Mouse (Mus musculus): ENCODE measurements around the gene Fau. TPM values are rescaled to one million over a fixed set of nuclear protein-coding genes. Genes with fewer than 3 reads are reported as not detected.

Gene Fau
- total and polyA plus RNA-seq, 3 experiments, result 2,413 to 2,967 TPM; not detected in 1

DNA sequence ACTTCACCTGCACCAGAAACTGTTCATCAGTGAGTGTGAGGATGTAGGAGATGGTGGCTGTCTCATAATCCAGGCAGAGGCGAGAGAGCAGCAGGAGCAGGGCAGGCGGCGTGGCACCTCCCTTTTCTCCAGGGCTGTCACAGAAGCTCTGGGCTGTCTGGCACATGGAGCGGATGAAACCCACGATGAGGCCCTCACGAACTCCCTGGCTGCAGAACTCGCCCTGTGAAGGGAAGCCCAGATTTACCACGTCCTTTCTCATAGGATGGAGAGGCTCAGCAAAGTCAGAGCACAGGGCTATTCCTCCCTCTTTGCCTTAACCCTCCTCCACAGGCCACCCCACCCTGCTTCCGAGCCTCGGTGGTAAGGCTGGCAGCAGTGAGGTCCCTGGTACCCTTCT, 12.2 kb downstream of the Fau start:
- Histone ChIP-seq H3K9me3 (replicated peaks; ENCODE audit: insufficient read depth, low read length) (no peaks in the 10 kb centered on the region), H3K4me1 (ENCODE audit: control insufficient read depth in 1 of 2, insufficient read depth in 2 of 2, low read length in 2 of 2) (peaks cover 0 to 8% of the 10 kb centered on the region in 2 experiments; a peak in 3 of 4 replicates), H3K9ac (ENCODE audit: control insufficient read depth, low read depth, low read length, poor library complexity, severe bottlenecking) (no peak overlapping the region), H3K79me2 (ENCODE audit: control insufficient read depth, insufficient read depth, low read length, poor library complexity) (no peaks in the 10 kb centered on the region), H3K4me3 (ENCODE audit: control insufficient read depth in 1 of 2, insufficient read depth in 1 of 2, low read depth in 2 of 2, low read length in 2 of 2) (no peak overlapping the region), H3K27me3 (ENCODE audit: control insufficient read depth in 1 of 2, insufficient read depth in 2 of 2, low read length in 2 of 2) (no peaks in the 10 kb centered on the region), H3K36me3 (ENCODE audit: control insufficient read depth in 1 of 2, insufficient read depth in 2 of 2, low read length in 2 of 2) (no peaks in the 10 kb centered on the region), H3K27ac (ENCODE audit: control insufficient read depth, low read depth, low read length) (no peak overlapping the region)
- no peak for TF ChIP-seq MAX (IDR thresholded peaks at IDR 0.05; ENCODE audit: low read length)
- no peak for TF ChIP-seq POLR2AphosphoS5 (IDR thresholded peaks at IDR 0.05; ENCODE audit: borderline replicate concordance, low read depth, low read length)
- TF ChIP-seq ELF1 (IDR thresholded peaks at IDR 0.05; ENCODE audit: low read depth, low read length), result no peak
- no peak for TF ChIP-seq GATA1 (IDR thresholded peaks at IDR 0.05; ENCODE audit: low read depth, low read length)
- TF ChIP-seq RCOR1 (IDR thresholded peaks at IDR 0.05; ENCODE audit: low read depth, low read length), result no peak
- no peak for TF ChIP-seq JUND (IDR thresholded peaks at IDR 0.05; ENCODE audit: low read depth, low read length)
- no peak for TF ChIP-seq SMC3 (IDR thresholded peaks at IDR 0.05; ENCODE audit: low read depth, low read length)
- no peak for TF ChIP-seq ZNF384 (IDR thresholded peaks at IDR 0.05; ENCODE audit: low read depth, low read length)
- TF ChIP-seq CHD2 (IDR thresholded peaks at IDR 0.05; ENCODE audit: low read length), result no peak
- TF ChIP-seq BHLHE40 (IDR thresholded peaks at IDR 0.05; ENCODE audit: borderline replicate concordance, low read depth, low read length), result no peak
- DNase-seq (ENCODE audit: low read depth, low spot score), result no peak

DNA sequence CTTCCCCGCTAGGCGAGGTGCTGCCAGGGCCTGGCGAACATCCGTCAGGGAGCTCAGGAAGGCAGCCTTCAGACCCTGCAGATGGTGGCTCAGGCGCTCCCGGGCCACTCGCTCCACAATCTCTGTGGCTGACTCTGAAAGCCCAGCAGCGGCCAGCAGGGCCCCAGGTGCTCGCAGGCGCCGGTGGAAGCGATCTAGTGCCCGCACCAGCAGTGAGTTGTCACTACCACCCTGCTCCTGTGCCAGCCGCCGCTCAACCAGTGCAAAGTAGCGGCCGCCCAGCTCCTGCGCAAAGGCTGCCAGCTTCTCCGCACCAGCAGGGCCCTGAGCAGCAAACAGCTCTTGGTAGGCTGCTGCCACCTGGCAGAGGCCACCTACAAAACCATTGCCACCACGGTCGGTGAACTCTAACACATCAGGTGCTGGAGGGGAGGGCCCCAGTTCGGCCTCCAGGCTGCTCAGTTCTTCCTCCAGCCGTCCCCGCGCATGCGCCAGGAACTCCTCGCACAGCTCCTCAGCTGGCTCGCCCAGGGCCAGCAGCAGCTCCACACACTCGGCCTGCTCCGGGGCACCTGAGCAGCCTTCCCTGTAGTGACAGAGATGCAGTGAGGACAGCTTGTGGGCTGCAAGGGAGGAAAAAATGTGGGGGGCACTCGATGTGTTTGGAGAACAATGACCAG, 13.1 kb downstream of the Fau start:
- no peak for DNase-seq (ENCODE audit: low read depth, low spot score)
- Histone ChIP-seq H3K9ac (ENCODE audit: control insufficient read depth, low read depth, low read length, poor library complexity, severe bottlenecking) (no peak overlapping the region), H3K27ac (ENCODE audit: control insufficient read depth, low read depth, low read length) (no peak overlapping the region), H3K9me3 (replicated peaks; ENCODE audit: insufficient read depth, low read length) (no peaks in the 10 kb centered on the region), H3K4me1 (ENCODE audit: control insufficient read depth in 1 of 2, insufficient read depth in 2 of 2, low read length in 2 of 2) (peaks cover 0 to 8% of the 10 kb centered on the region in 2 experiments; a peak in 3 of 4 replicates), H3K4me3 (ENCODE audit: control insufficient read depth in 1 of 2, insufficient read depth in 1 of 2, low read depth in 2 of 2, low read length in 2 of 2) (no peak overlapping the region), H3K36me3 (ENCODE audit: control insufficient read depth in 1 of 2, insufficient read depth in 2 of 2, low read length in 2 of 2) (no peaks in the 10 kb centered on the region), H3K27me3 (ENCODE audit: control insufficient read depth in 1 of 2, insufficient read depth in 2 of 2, low read length in 2 of 2) (no peaks in the 10 kb centered on the region), H3K79me2 (ENCODE audit: control insufficient read depth, insufficient read depth, low read length, poor library complexity) (peaks cover 2% of the 10 kb centered on the region; the same call in 1 of the 2 replicates)
- TF ChIP-seq ZMIZ1 (IDR thresholded peaks at IDR 0.05; ENCODE audit: low read depth, low read length), result no peak
- TF ChIP-seq POLR2AphosphoS5 (IDR thresholded peaks at IDR 0.05; ENCODE audit: borderline replicate concordance, low read depth, low read length), result no peak
- no peak for TF ChIP-seq TBP (IDR thresholded peaks at IDR 0.05; ENCODE audit: low read depth, low read length)

DNA sequence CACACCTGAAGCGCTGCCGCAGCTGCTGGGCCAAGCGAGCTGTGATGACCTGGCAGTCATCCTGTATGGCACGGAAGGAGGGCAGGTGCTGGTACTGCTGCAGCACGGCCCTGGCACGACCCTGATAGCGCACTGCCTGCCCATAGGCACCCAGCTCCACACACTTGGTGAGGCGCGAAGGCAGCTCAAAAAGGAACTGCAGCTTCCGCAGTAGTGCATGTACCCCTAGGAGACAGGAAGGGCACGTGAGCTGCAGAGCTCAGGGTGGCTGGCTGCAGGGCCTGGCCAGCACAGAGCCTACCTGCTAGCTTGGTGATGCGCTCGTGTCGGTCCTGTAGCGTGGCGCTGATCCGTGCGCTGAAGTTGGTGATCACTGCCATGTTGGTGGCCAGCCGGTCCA, 13.6 kb downstream of the Fau start:
- peaks cover 0 to 13% of the 10 kb centered on the region in 2 experiments; a peak in 3 of 4 replicates for H3K4me1 ChIP-seq (ENCODE audit: control insufficient read depth in 1 of 2, insufficient read depth in 2 of 2, low read length in 2 of 2)
- H3K9me3 ChIP-seq (replicated peaks; ENCODE audit: insufficient read depth, low read length), result no peaks in the 10 kb centered on the region
- no peak for DNase-seq (ENCODE audit: low read depth, low spot score)
- H3K27ac ChIP-seq (ENCODE audit: control insufficient read depth, low read depth, low read length), result no peak overlapping the region
- H3K36me3 ChIP-seq (ENCODE audit: control insufficient read depth in 1 of 2, insufficient read depth in 2 of 2, low read length in 2 of 2), result peaks cover 0 to 2% of the 10 kb centered on the region in 2 experiments; a peak in 1 of 4 replicates
- no peak overlapping the region for H3K9ac ChIP-seq (ENCODE audit: control insufficient read depth, low read depth, low read length, poor library complexity, severe bottlenecking)
- H3K4me3 ChIP-seq (ENCODE audit: control insufficient read depth in 1 of 2, insufficient read depth in 1 of 2, low read depth in 2 of 2, low read length in 2 of 2), result no peak overlapping the region
- peaks cover 7% of the 10 kb centered on the region for H3K79me2 ChIP-seq (ENCODE audit: control insufficient read depth, insufficient read depth, low read length, poor library complexity)
- H3K27me3 ChIP-seq (ENCODE audit: control insufficient read depth in 1 of 2, insufficient read depth in 2 of 2, low read length in 2 of 2), result no peaks in the 10 kb centered on the region
- no peak for TF ChIP-seq E2F4 (IDR thresholded peaks at IDR 0.05; ENCODE audit: borderline replicate concordance, low read depth, low read length)
- no peak for TF ChIP-seq USF2 (IDR thresholded peaks at IDR 0.05; ENCODE audit: borderline replicate concordance in 1 of 2, insufficient read depth in 1 of 2, low read depth in 1 of 2, low read length in 2 of 2)
- no peak for TF ChIP-seq CTCF (IDR thresholded peaks at IDR 0.05 in 2 of 3, conservative IDR thresholded peaks at IDR 0.05 in 1 of 3; ENCODE audit: control insufficient read depth in 1 of 3, insufficient read depth in 1 of 3, low read depth in 2 of 3, low read length in 3 of 3, poor library complexity in 1 of 3, severe bottlenecking in 1 of 3)
- no peak for TF ChIP-seq ZNF384 (IDR thresholded peaks at IDR 0.05; ENCODE audit: low read depth, low read length)
- TF ChIP-seq NELFE (IDR thresholded peaks at IDR 0.05; ENCODE audit: low read depth, low read length), result no peak
- no peak for TF ChIP-seq MEF2A (IDR thresholded peaks at IDR 0.05; ENCODE audit: extremely low read depth, insufficient replicate concordance, low read depth, low read length, poor library complexity, severe bottlenecking)
- TF ChIP-seq TBP (IDR thresholded peaks at IDR 0.05; ENCODE audit: low read depth, low read length), result no peak
